Mouse (Mus musculus) ovary, postnatal 36 days (tissue): ENCODE measurements at regions not wholly inside any gene's neighbourhood (a gene's known extent, or its start where the extent isn't known, plus 50 kb on each side); places are given as distances from the start of the nearest gene placed in this dataset.

Experiments
- DNase-seq: peaks from one replicate; pipeline ENCODE4 v3.0.0; 2022; ENCODE audit warnings: low spot score, mixed read lengths

GRCm38 (mm10) chr13:84565644-84566532, 343.8 kb downstream of the Tmem161b start:
- DNase-seq = no peak

GRCm38 (mm10) chr13:84566533-84566832, 344.4 kb downstream of the Tmem161b start:
- no peak for DNase-seq

GRCm38 (mm10) chr13:84569371-84569770, 347.3 kb downstream of the Tmem161b start:
- no peak for DNase-seq

GRCm38 (mm10) chr13:84570206-84570605, 348.1 kb downstream of the Tmem161b start:
- DNase-seq = no peak

GRCm38 (mm10) chr13:84570984-84571844, 349.1 kb downstream of the Tmem161b start:
- no peak for DNase-seq

GRCm38 (mm10) chr13:84571845-84572193, 349.7 kb downstream of the Tmem161b start:
- DNase-seq = no peak

GRCm38 (mm10) chr13:84572231-84572630, 350.1 kb downstream of the Tmem161b start:
- DNase-seq = no peak

- no peak for DNase-seq
Observed at GRCm38 (mm10) chr13:84596585-84597142, 374.6 kb downstream of the Tmem161b start.

- DNase-seq = no peak
Observed at GRCm38 (mm10) chr13:84602612-84603011, 380.5 kb downstream of the Tmem161b start.

- DNase-seq = no peak
Observed at GRCm38 (mm10) chr13:84612497-84612896, 390.4 kb downstream of the Tmem161b start.

GRCm38 (mm10) chr13:84613004-84613403, 390.9 kb downstream of the Tmem161b start:
- no peak for DNase-seq

GRCm38 (mm10) chr13:84624691-84625090, 402.6 kb downstream of the Tmem161b start:
- no peak for DNase-seq

- no peak for DNase-seq
Observed at GRCm38 (mm10) chr13:84625527-84625926, 403.4 kb downstream of the Tmem161b start.

GRCm38 (mm10) chr13:84625927-84626326, 403.8 kb downstream of the Tmem161b start:
- no peak for DNase-seq

- no peak for DNase-seq
Observed at GRCm38 (mm10) chr13:84626397-84626796, 404.3 kb downstream of the Tmem161b start.

GRCm38 (mm10) chr13:84630686-84631085, 408.6 kb downstream of the Tmem161b start:
- no peak for DNase-seq

GRCm38 (mm10) chr13:84632493-84632892, 410.4 kb downstream of the Tmem161b start:
- no peak for DNase-seq

GRCm38 (mm10) chr13:84636831-84637230, 414.7 kb downstream of the Tmem161b start:
- no peak for DNase-seq

GRCm38 (mm10) chr13:84637606-84638005, 415.5 kb downstream of the Tmem161b start:
- DNase-seq = no peak

GRCm38 (mm10) chr13:84638401-84638934, 416.4 kb downstream of the Tmem161b start:
- DNase-seq = no peak

- DNase-seq = no peak
Observed at GRCm38 (mm10) chr13:84639087-84640022, 417.3 kb downstream of the Tmem161b start.
